Mouse (Mus musculus): ENCODE results near the gene Lck. TPM values are rescaled to one million over a fixed set of nuclear protein-coding genes. Genes with fewer than 3 reads are reported as not detected.
"Not testable (repeated sequence)": the region's sequence is repeated elsewhere in the genome, so short reads cannot be mapped to it uniquely, and the experiment has no call there.

Lck gene
- polyA plus RNA-seq, 1 experiment, result 109 TPM

DNA sequence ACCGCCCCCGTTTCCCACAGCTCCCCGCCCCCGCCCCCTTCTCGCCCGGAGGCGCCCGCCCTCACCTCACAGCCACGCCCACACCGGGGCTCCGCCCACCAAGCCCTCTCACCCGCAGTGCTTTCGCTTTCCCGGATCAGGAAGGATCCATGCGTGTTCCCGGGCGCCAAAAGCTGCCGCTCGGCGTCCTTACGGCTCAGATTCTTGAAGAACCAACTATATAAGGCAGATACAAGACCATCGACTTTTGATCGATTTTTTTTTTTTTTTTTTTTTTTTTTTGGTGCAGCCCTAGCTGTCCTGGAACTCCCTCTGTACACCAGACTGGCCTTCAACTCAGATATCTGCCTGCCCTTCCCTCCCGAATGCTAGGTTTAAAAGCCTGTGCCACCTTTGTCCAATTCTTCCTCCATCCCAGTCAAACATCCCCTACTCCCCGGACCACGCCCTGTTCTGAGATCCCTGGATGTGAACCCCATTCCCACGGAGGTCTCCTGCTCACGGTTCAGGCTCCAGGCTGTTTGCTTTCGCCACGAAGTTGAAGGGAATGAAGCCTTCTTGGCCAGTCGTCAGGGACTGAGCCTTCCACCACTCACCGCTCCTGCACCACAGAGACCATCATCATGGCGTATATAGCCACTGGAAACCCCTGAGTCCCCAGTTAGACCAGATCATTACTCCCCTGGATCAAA lies 16.8 kb downstream of the Lck start:
- peak overlapping the region; percentile 69 for H3K4me3 ChIP-seq (ENCODE audit: extremely low read depth, insufficient read depth, insufficient read length)
- peak; percentile 50 to 86 for DNase-seq (ENCODE audit: low read depth in 1 of 2, low spot score in 2 of 2)
- peaks cover 24% of the 10 kb centered on the region; the same call in 1 of the 2 replicates for H3K4me1 ChIP-seq (ENCODE audit: control insufficient read depth, insufficient read depth, insufficient read length)
- H3K27me3 ChIP-seq (ENCODE audit: control insufficient read depth, insufficient read depth, low read length), result no peaks in the 10 kb centered on the region
- TF ChIP-seq CTCF (IDR thresholded peaks at IDR 0.05; ENCODE audit: extremely low read depth, insufficient read depth, insufficient read length, insufficient replicate concordance), result no peak
- TF ChIP-seq POLR2A (IDR thresholded peaks at IDR 0.05; ENCODE audit: low read depth, low read length), result peak; percentile 53
- peak overlapping the region; percentile 60 for H3K27ac ChIP-seq (ENCODE audit: insufficient read depth, low read length)
- 9% methylated on average over 32 of the region's 33 CpGs for WGBS
- no peaks in the 10 kb centered on the region for H3K36me3 ChIP-seq (ENCODE audit: control insufficient read depth, insufficient read depth, low read length)

DNA sequence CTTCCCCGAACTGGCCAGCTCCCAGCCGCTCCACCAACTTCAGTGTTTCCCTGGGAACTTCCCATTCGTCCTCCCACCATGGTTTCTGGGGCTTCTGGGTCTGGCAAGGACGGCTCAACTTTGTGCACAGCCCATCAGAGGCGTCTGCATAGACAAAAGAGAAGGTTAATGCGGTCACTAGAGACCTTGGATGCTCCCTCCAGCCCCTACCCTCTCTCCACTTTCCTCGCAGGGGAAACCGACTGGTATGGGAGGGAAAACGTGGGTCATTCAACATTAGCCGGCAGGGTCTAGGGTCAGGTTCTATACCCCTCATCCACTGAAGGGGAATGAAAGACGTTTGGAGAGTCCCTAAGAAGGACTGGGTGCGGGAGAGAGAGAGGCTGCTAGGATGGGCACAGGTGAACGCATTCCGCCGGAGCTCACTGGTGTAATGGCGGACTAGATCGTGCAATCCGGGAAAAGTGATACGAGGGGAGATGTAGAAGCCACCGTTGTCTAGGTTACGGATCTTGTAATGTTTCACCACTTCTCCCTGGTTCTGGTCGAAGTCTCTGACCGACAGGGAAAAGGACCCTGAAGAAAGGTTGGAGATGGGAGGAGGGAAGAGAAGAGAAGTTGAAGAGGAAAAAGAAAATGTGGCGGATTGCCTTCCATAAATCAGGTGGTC lies 17.4 kb downstream of the Lck start:
- peaks cover 24% of the 10 kb centered on the region; the same call in 1 of the 2 replicates for H3K4me1 ChIP-seq (ENCODE audit: control insufficient read depth, insufficient read depth, insufficient read length)
- TF ChIP-seq POLR2A (IDR thresholded peaks at IDR 0.05; ENCODE audit: low read depth, low read length), result no peak
- no peak for TF ChIP-seq CTCF (IDR thresholded peaks at IDR 0.05; ENCODE audit: extremely low read depth, insufficient read depth, insufficient read length, insufficient replicate concordance)
- no peak for DNase-seq (ENCODE audit: low read depth in 1 of 2, low spot score in 2 of 2)
- H3K4me3 ChIP-seq (ENCODE audit: extremely low read depth, insufficient read depth, insufficient read length), result peak overlapping the region; percentile 69
- no peak overlapping the region for H3K27ac ChIP-seq (ENCODE audit: insufficient read depth, low read length)
- H3K27me3 ChIP-seq (ENCODE audit: control insufficient read depth, insufficient read depth, low read length), result no peaks in the 10 kb centered on the region
- WGBS, result 13% methylated on average over 24 of the region's 24 CpGs
- H3K36me3 ChIP-seq (ENCODE audit: control insufficient read depth, insufficient read depth, low read length), result 0 out of 2 replicates have a peak, but pooled peaks cover 1% of the 10 kb centered on the region

DNA sequence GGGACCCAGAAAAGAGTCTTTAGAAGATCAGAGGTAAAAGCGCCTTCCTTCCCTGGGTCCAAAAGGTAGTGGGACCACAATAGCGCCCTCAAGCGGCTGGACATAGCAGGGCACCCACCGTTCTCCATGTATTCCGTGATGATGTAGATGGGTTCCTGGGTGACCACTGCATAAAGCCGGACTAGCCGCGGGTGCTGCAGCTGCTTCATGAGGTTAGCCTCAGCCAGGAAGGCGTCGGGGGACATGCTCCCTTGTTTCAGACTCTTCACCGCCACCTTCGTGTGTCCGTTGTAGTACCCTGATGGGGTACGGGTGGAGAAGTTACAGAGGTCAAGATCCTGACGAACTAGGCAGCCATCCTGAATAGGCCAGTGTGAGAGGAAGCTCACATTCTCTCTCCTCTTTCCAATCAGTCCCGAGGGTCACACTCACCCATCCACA lies 18.0 kb downstream of the Lck start:
- Histone ChIP-seq H3K4me3 (ENCODE audit: extremely low read depth, insufficient read depth, insufficient read length) (peak overlapping the region; percentile 69; the same call in 1 of the 2 replicates), H3K4me1 (ENCODE audit: control insufficient read depth, insufficient read depth, insufficient read length) (peaks cover 24% of the 10 kb centered on the region; the same call in 1 of the 2 replicates), H3K27ac (ENCODE audit: insufficient read depth, low read length) (no peak overlapping the region), H3K27me3 (ENCODE audit: control insufficient read depth, insufficient read depth, low read length) (no peaks in the 10 kb centered on the region), H3K36me3 (ENCODE audit: control insufficient read depth, insufficient read depth, low read length) (0 out of 2 replicates have a peak, but pooled peaks cover 1% of the 10 kb centered on the region)
- DNase-seq (ENCODE audit: low read depth in 1 of 2, low spot score in 2 of 2), result peak in 1 of 2 experiments; percentile 27
- WGBS, result 33% methylated on average over 16 of the region's 16 CpGs
- TF ChIP-seq POLR2A (IDR thresholded peaks at IDR 0.05; ENCODE audit: low read depth, low read length) (no peak), CTCF (IDR thresholded peaks at IDR 0.05; ENCODE audit: extremely low read depth, insufficient read depth, insufficient read length, insufficient replicate concordance) (peak; percentile 37; the same call in 1 of the 2 replicates)

DNA sequence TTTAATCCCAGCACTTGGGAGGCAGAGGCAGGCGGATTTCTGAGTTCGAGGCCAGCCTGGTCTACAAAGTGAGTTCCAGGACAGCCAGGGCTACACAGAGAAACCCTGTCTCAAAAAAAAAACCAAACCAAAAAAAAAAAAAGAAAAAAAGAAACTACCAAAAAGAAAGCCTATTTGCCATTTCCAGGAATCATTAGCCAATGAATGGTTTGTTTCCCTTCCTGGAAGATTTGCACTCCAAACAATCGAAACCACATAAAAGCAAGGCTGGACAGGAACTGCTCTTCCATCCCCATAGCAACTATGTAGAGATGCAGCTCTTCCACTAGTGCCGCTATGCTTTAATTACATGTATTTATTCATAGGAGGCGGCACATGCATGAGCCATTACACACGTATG lies 18.9 kb downstream of the Lck start:
- 86% methylated on average over 4 of the region's 6 CpGs for WGBS
- H3K27ac ChIP-seq (ENCODE audit: insufficient read depth, low read length); DNase-seq (ENCODE audit: low read depth in 1 of 2, low spot score in 2 of 2); H3K36me3 ChIP-seq (ENCODE audit: control insufficient read depth, insufficient read depth, low read length); H3K27me3 ChIP-seq (ENCODE audit: control insufficient read depth, insufficient read depth, low read length); H3K4me3 ChIP-seq (ENCODE audit: extremely low read depth, insufficient read depth, insufficient read length): not testable (repeated sequence)
- H3K4me1 ChIP-seq (ENCODE audit: control insufficient read depth, insufficient read depth, insufficient read length), result peaks cover 24% of the 10 kb centered on the region; the same call in 1 of the 2 replicates

DNA sequence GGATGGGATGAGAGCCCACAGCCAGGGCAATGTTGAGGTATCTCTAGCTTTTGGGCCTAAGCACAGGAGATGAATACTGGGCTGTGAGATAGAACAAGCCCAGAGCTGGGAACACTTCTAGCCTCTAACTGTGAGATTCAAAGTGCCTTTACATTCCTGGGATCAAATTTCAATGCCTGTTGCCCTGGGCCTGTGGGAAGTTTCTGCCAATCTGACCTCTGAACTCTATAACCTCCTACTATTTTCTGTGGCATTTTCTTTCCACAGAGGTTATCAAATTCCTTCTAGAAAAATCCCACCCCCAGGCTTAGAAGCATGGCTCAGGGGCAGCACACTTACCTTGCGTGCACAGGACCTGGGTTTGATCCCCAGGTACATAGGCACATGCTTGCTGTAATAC lies 23.1 kb downstream of the Lck start:
- Histone ChIP-seq H3K4me3 (ENCODE audit: extremely low read depth, insufficient read depth, insufficient read length) (no peak overlapping the region), H3K27ac (ENCODE audit: insufficient read depth, low read length) (no peak overlapping the region), H3K36me3 (ENCODE audit: control insufficient read depth, insufficient read depth, low read length) (0 out of 2 replicates have a peak, but pooled peaks cover 3% of the 10 kb centered on the region), H3K4me1 (ENCODE audit: control insufficient read depth, insufficient read depth, insufficient read length) (no peaks in the 10 kb centered on the region), H3K27me3 (ENCODE audit: control insufficient read depth, insufficient read depth, low read length) (no peaks in the 10 kb centered on the region)
- WGBS, result 86% methylated on average over 1 of the region's 1 CpGs
- DNase-seq (ENCODE audit: low read depth in 1 of 2, low spot score in 2 of 2), result no peak
- TF ChIP-seq CTCF (IDR thresholded peaks at IDR 0.05; ENCODE audit: extremely low read depth, insufficient read depth, insufficient read length, insufficient replicate concordance) (no peak), POLR2A (IDR thresholded peaks at IDR 0.05; ENCODE audit: low read depth, low read length) (no peak)

DNA sequence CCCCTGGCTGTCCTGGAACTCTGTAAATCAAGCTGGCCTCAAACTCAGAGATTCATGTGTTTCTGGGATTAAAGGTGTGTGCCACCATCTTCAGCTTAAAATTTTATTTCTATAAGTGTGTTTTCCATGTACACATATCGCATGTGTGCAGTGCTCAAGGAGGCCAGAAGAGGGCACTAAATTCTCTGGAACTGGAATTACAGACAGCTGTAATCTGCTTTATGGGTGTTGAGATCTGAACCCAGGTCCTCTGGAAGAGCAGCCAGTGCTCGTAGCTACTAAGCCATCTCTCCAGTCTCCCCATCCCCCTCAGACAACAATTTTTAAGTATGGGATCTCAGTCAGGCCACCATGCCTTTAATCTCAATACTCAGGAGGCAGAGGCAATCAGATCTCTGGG lies 24.1 kb downstream of the Lck start:
- no peaks in the 10 kb centered on the region for H3K4me1 ChIP-seq (ENCODE audit: control insufficient read depth, insufficient read depth, insufficient read length)
- no peak overlapping the region for H3K27ac ChIP-seq (ENCODE audit: insufficient read depth, low read length)
- WGBS, result 86% methylated on average over 2 of the region's 2 CpGs
- H3K4me3 ChIP-seq (ENCODE audit: extremely low read depth, insufficient read depth, insufficient read length), result no peak overlapping the region
- DNase-seq (ENCODE audit: low read depth in 1 of 2, low spot score in 2 of 2), result peak in 1 of 2 experiments; percentile 59
- TF ChIP-seq CTCF (IDR thresholded peaks at IDR 0.05; ENCODE audit: extremely low read depth, insufficient read depth, insufficient read length, insufficient replicate concordance) (no peak), POLR2A (IDR thresholded peaks at IDR 0.05; ENCODE audit: low read depth, low read length) (no peak)
- H3K36me3 ChIP-seq (ENCODE audit: control insufficient read depth, insufficient read depth, low read length), result 0 out of 2 replicates have a peak, but pooled peaks cover 3% of the 10 kb centered on the region
- no peaks in the 10 kb centered on the region for H3K27me3 ChIP-seq (ENCODE audit: control insufficient read depth, insufficient read depth, low read length)

DNA sequence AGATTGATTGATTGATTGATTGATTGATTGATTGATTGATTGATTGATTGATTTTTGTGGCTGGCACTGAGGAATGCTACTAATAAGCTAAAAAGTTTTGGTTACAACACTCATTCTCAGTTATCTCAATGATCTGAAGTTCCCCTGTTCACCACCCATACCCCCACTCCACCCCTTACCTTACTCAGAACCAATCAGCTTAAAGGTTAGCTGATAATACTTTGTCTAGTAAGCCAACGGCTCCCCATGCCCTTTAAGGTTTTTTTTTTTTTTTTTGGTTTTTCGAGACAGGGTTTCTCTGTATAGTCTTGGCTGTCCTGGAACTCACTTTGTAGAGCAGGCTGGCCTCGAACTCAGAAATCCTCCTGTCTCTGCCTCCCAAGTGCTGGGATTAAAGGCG lies 25.8 kb downstream of the Lck start:
- not testable (repeated sequence) for H3K4me1 ChIP-seq (ENCODE audit: control insufficient read depth, insufficient read depth, insufficient read length); DNase-seq (ENCODE audit: low read depth in 1 of 2, low spot score in 2 of 2); H3K27me3 ChIP-seq (ENCODE audit: control insufficient read depth, insufficient read depth, low read length); H3K36me3 ChIP-seq (ENCODE audit: control insufficient read depth, insufficient read depth, low read length); H3K4me3 ChIP-seq (ENCODE audit: extremely low read depth, insufficient read depth, insufficient read length); H3K27ac ChIP-seq (ENCODE audit: insufficient read depth, low read length)
- WGBS, result 71% methylated on average over 4 of the region's 4 CpGs

All from spleen, adult 2 months (tissue).